Mouse (Mus musculus) G1E (cell line): Measurements from ENCODE around the gene St8sia6.

Source experiments
- CTCF ChIP-seq: IDR thresholded peaks from 2 replicates; pipeline ENCODE4 v1.5.1; 2012; ENCODE audit warnings: low read depth, low read length, inconsistent platforms, mixed read lengths
- GATA1 ChIP-seq: IDR thresholded peaks from 2 replicates; pipeline ENCODE4 v1.6.1; 2012; ENCODE audit warnings: borderline replicate concordance, low read length, inconsistent platforms, mixed read lengths

DNA sequence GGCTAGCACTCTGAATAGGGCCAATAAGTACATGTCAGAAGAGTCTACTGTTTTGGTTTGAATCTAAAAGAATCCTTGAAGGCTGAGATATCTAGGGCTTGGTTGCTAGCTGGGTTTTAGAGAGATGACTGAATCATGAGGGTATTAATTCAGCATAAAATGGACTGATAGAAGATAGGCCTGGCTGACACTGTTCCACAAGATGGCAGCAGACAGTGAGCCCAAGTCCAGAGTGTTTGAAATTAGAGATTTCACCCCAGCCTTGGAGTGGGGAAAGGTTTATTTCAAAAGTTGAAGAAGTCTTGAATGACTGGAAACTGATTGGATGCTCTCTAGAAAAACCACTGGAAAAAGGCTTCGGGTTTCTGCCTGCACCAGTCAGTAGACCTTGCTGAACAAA is 17.4 kb downstream of the St8sia6 start:
- TF ChIP-seq CTCF, result no peak
- no peak for TF ChIP-seq GATA1
